9 mouse cellular contexts compared by ENCODE assay signal in genomic region chr14:31790797-31791196, GRCm38 (mm10). TPM values are rescaled to one million over a fixed set of nuclear protein-coding genes. Genes with fewer than 3 reads are reported as not detected.
DNase-seq lines count a peak whose midpoint lies in the region; ATAC-seq and TF ChIP-seq lines count a peak whose summit lies in the region.
"Had no signal": no experiment of that assay in that cellular context is flagged by ENCODE, and none has a peak within 500 bp of the region (broad histone marks: within the 10 kb centered on the region; RNA-seq: fewer than 3 reads in every experiment).

No protein-coding gene starts in this region.

- no peak overlapping the region for H3K4me3 ChIP-seq in hindbrain, embryonic 11.5 days (ENCODE audit: low read depth, low read length)
- H3K4me3 ChIP-seq in hindbrain, embryonic 12.5 days, result no peak overlapping the region
- H3K4me3 ChIP-seq in stomach, postnatal 0 days (ENCODE audit: low read depth, low read length), result no peak overlapping the region
- H3K4me3 ChIP-seq: liver, embryonic 15.5 days had no signal

- no peaks in the 10 kb centered on the region for H3K4me1 ChIP-seq in hindbrain, embryonic 11.5 days (replicated peaks; ENCODE audit: control insufficient read depth, insufficient read depth, low read length)
- no peaks in the 10 kb centered on the region for H3K4me1 ChIP-seq in hindbrain, embryonic 12.5 days
- no peaks in the 10 kb centered on the region for H3K4me1 ChIP-seq in stomach, postnatal 0 days (replicated peaks; ENCODE audit: control insufficient read depth, insufficient read depth)

- no peak overlapping the region for H3K4me2 ChIP-seq in hindbrain, embryonic 11.5 days (replicated peaks; ENCODE audit: low read depth, low read length)
- no peak overlapping the region for H3K4me2 ChIP-seq in hindbrain, embryonic 12.5 days (replicated peaks)
- H3K4me2 ChIP-seq in stomach, postnatal 0 days (replicated peaks; ENCODE audit: low read depth), result no peak overlapping the region
- H3K4me2 ChIP-seq: liver, embryonic 15.5 days had no signal

- 65% methylated on average over 1 of the region's 1 CpGs for WGBS in hindbrain, embryonic 11.5 days
- 66% methylated on average over 1 of the region's 1 CpGs for WGBS in hindbrain, embryonic 12.5 days
- 42% methylated on average over 1 of the region's 1 CpGs for WGBS in stomach, postnatal 0 days

- no peaks in the 10 kb centered on the region for H3K9me3 ChIP-seq in hindbrain, embryonic 11.5 days (ENCODE audit: control insufficient read depth, low read length)
- no peaks in the 10 kb centered on the region for H3K9me3 ChIP-seq in hindbrain, embryonic 12.5 days (replicated peaks)
- no peaks in the 10 kb centered on the region for H3K9me3 ChIP-seq in stomach, postnatal 0 days (ENCODE audit: control insufficient read depth, low read length)
- H3K9me3 ChIP-seq: liver, embryonic 15.5 days had no signal

- ATAC-seq in hindbrain, embryonic 11.5 days (ENCODE audit: low FRiP score), result no peak
- ATAC-seq in hindbrain, embryonic 12.5 days (ENCODE audit: low FRiP score), result no peak
- ATAC-seq in stomach, postnatal 0 days (ENCODE audit: low FRiP score, low TSS enrichment), result no peak

- DNase-seq in hindbrain, embryonic 11.5 days (ENCODE audit: low spot score), result peak; percentile 62
- DNase-seq in ovary, postnatal 14 days (ENCODE audit: low spot score), result peak; percentile 10
- no peak for DNase-seq in ovary, postnatal 36 days (ENCODE audit: low spot score)
- DNase-seq in cerebellum, postnatal 36 days, result peak; percentile 11 to 21
- no peak for DNase-seq in stomach, postnatal 0 days (ENCODE audit: low spot score)
- no peak for DNase-seq in adrenal gland, adult 8-10 months
- no peak for DNase-seq in urinary bladder, postnatal 36 days (ENCODE audit: low spot score in 2 of 2)

- peak; percentile 78 for TF ChIP-seq CTCF in stomach, postnatal 0 days (IDR thresholded peaks at IDR 0.05; ENCODE audit: low read depth)

- TF ChIP-seq EP300 in stomach, postnatal 0 days (optimal IDR thresholded peaks at IDR 0.05), result no peak

- H3K36me3 ChIP-seq in hindbrain, embryonic 11.5 days (ENCODE audit: control insufficient read depth, insufficient read depth, low read length), result no peaks in the 10 kb centered on the region
- H3K36me3 ChIP-seq in hindbrain, embryonic 12.5 days, result no peaks in the 10 kb centered on the region
- no peaks in the 10 kb centered on the region for H3K36me3 ChIP-seq in stomach, postnatal 0 days (ENCODE audit: control insufficient read depth, insufficient read depth, low read length)
- H3K36me3 ChIP-seq: liver, embryonic 15.5 days had no signal

- no peak overlapping the region for H3K9ac ChIP-seq in hindbrain, embryonic 11.5 days (ENCODE audit: low read depth, low read length)
- no peak overlapping the region for H3K9ac ChIP-seq in hindbrain, embryonic 12.5 days
- H3K9ac ChIP-seq in stomach, postnatal 0 days (ENCODE audit: low read length), result no peak overlapping the region
- H3K9ac ChIP-seq: liver, embryonic 15.5 days had no signal

- no peak overlapping the region for H3K27ac ChIP-seq in hindbrain, embryonic 11.5 days (ENCODE audit: low read depth, low read length)
- H3K27ac ChIP-seq in hindbrain, embryonic 12.5 days, result no peak overlapping the region
- no peak overlapping the region for H3K27ac ChIP-seq in stomach, postnatal 0 days (replicated peaks)
- H3K27ac ChIP-seq: liver, embryonic 15.5 days had no signal

- H3K27me3 ChIP-seq in hindbrain, embryonic 11.5 days (ENCODE audit: control insufficient read depth, insufficient read depth, low read length), result no peaks in the 10 kb centered on the region
- H3K27me3 ChIP-seq in hindbrain, embryonic 12.5 days, result no peaks in the 10 kb centered on the region
- H3K27me3 ChIP-seq in stomach, postnatal 0 days (ENCODE audit: control insufficient read depth, insufficient read depth, low read length), result no peaks in the 10 kb centered on the region
- H3K27me3 ChIP-seq: liver, embryonic 15.5 days had no signal

RNA-seq across cellular contexts. Expression of gene Ankrd28, which starts 39.7 kb away (rescaled TPM):
- polyA plus RNA-seq in hindbrain, embryonic 11.5 days (2014; fragmentation: Nextera tagmentation; extraction: Ambion mirVana), result 10.2 and 10.5 TPM in 2 replicates
- polyA plus RNA-seq in hindbrain, embryonic 12.5 days (2016; fragmentation: Nextera tagmentation; extraction: Ambion mirVana), result 12.6 and 14.9 TPM in 2 replicates
- polyA plus RNA-seq in stomach, postnatal 0 days (2015; fragmentation: Nextera tagmentation; extraction: Ambion mirVana), result 3.6 and 4.0 TPM in 2 replicates
- total RNA-seq in adrenal gland, adult 8-10 months (2022), result 10 to 100 TPM; 18.5 to 30.1 (median 22.4) TPM

Comparison
In these comparisons a context has a peak if more than half of its experiments do, and no peak if none do; other contexts are left out.
1. DNase-seq: peak in hindbrain, embryonic 11.5 days (single experiment), ovary, postnatal 14 days (single experiment) and cerebellum, postnatal 36 days (2 of 2); none in ovary, postnatal 36 days (single experiment), stomach, postnatal 0 days (single experiment), adrenal gland, adult 8-10 months (single experiment) and urinary bladder, postnatal 36 days (0 of 2).